In the genomic region with DNA sequence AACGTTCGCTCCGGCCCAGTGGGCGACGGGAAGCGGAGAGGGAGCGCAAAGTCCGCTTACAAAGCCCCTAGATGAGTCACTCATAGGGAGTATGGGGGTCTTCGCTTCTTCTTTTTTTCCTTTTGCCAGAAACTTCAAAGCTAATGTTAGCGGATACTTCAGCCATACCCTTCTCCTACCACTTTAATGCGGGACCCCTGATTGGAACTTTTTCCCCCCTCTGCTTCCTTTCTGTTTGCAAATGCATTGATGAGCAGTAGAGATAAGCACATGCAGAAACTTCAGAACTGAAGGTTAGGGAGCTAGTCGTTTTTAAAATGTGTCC, we compare ENCODE assay signal across 8 mouse cellular contexts. TPM values are rescaled to one million over a fixed set of nuclear protein-coding genes. Genes with fewer than 3 reads are reported as not detected.
DNase-seq lines count a peak whose midpoint lies in the region; ATAC-seq and TF ChIP-seq lines count a peak whose summit lies in the region.

No protein-coding gene starts in this region.

- peak overlapping the region; percentile 57; the same call in 1 of the 2 replicates for H3K27ac ChIP-seq in kidney, adult 2 months (ENCODE audit: insufficient read depth, low read depth, low read length)
- no peak overlapping the region for H3K27ac ChIP-seq in bone marrow macrophage, adult 2 months (ENCODE audit: insufficient read depth, low read depth, low read length)
- peak overlapping the region; percentile 99 for H3K27ac ChIP-seq in hindbrain, embryonic 13.5 days
- peak overlapping the region; percentile 99 for H3K27ac ChIP-seq in midbrain, embryonic 14.5 days (replicated peaks; ENCODE audit: low read depth, low read length)

- H3K27me3 ChIP-seq in kidney, adult 2 months (replicated peaks; ENCODE audit: control insufficient read depth, insufficient read depth, low read length) = no peaks in the 10 kb centered on the region
- no peaks in the 10 kb centered on the region for H3K27me3 ChIP-seq in hindbrain, embryonic 13.5 days
- no peaks in the 10 kb centered on the region for H3K27me3 ChIP-seq in midbrain, embryonic 14.5 days (ENCODE audit: control insufficient read depth, insufficient read depth, low read length)

- ATAC-seq in hindbrain, embryonic 13.5 days (ENCODE audit: low FRiP score) = no peak
- ATAC-seq in midbrain, embryonic 14.5 days (ENCODE audit: low FRiP score, low TSS enrichment) = no peak

- TF ChIP-seq POLR2A in kidney, adult 2 months (IDR thresholded peaks at IDR 0.05; ENCODE audit: low read depth, low read length) = no peak
- no peak for TF ChIP-seq POLR2A in bone marrow macrophage, adult 2 months (IDR thresholded peaks at IDR 0.05; ENCODE audit: borderline replicate concordance, low read depth, low read length)

- no peaks in the 10 kb centered on the region for H3K36me3 ChIP-seq in kidney, adult 2 months (ENCODE audit: control insufficient read depth, insufficient read depth, low read length)
- peaks cover 10% of the 10 kb centered on the region for H3K36me3 ChIP-seq in hindbrain, embryonic 13.5 days
- peaks cover 11% of the 10 kb centered on the region; the same call in 1 of the 2 replicates for H3K36me3 ChIP-seq in midbrain, embryonic 14.5 days (ENCODE audit: control insufficient read depth, insufficient read depth, low read length)

- H3K4me2 ChIP-seq in hindbrain, embryonic 13.5 days = peak overlapping the region; percentile 81
- peak overlapping the region; percentile 86 for H3K4me2 ChIP-seq in midbrain, embryonic 14.5 days (ENCODE audit: low read length)

- peak overlapping the region; percentile 99 for H3K9ac ChIP-seq in hindbrain, embryonic 13.5 days
- peak overlapping the region; percentile 89 for H3K9ac ChIP-seq in midbrain, embryonic 14.5 days (replicated peaks; ENCODE audit: low read length)

- DNase-seq in kidney, adult 2 months = no peak
- DNase-seq in kidney, adult 11 months = no peak
- no peak for DNase-seq in midbrain, embryonic 14.5 days
- DNase-seq in right cerebral cortex, postnatal 4 days = no peak
- DNase-seq in spleen, postnatal 14 days (ENCODE audit: low spot score in 2 of 2) = no peak
- DNase-seq in Muller cell, postnatal 12 days (ENCODE audit: inconsistent ontology term) = no peak

- no peak for TF ChIP-seq CTCF in kidney, adult 2 months (conservative IDR thresholded peaks at IDR 0.05; ENCODE audit: insufficient read depth, insufficient read length, low read depth, low read length)
- no peak for TF ChIP-seq CTCF in bone marrow macrophage, adult 2 months (IDR thresholded peaks at IDR 0.05; ENCODE audit: low read depth, low read length)

- H3K4me1 ChIP-seq in kidney, adult 2 months (ENCODE audit: control insufficient read depth, insufficient read depth, low read length) = peaks cover 14% of the 10 kb centered on the region
- H3K4me1 ChIP-seq in bone marrow macrophage, adult 2 months (ENCODE audit: control insufficient read depth, insufficient read depth, low read length) = peaks cover 31% of the 10 kb centered on the region
- peaks cover 57% of the 10 kb centered on the region for H3K4me1 ChIP-seq in hindbrain, embryonic 13.5 days (replicated peaks)
- H3K4me1 ChIP-seq in midbrain, embryonic 14.5 days (ENCODE audit: control insufficient read depth, insufficient read depth, low read length) = peaks cover 37% of the 10 kb centered on the region

- no peaks in the 10 kb centered on the region for H3K9me3 ChIP-seq in hindbrain, embryonic 13.5 days
- H3K9me3 ChIP-seq in midbrain, embryonic 14.5 days (ENCODE audit: control insufficient read depth, low read length) = no peaks in the 10 kb centered on the region

- WGBS in kidney, adult 2 months = under 1% methylated on average over 12 of the region's 12 CpGs
- WGBS in hindbrain, embryonic 13.5 days = under 1% methylated on average over 12 of the region's 12 CpGs
- WGBS in midbrain, embryonic 14.5 days = 1% methylated on average over 12 of the region's 12 CpGs

- H3K4me3 ChIP-seq in kidney, adult 2 months (ENCODE audit: insufficient read depth, low read depth, low read length) = peak overlapping the region; percentile 97
- peak overlapping the region; percentile 92 for H3K4me3 ChIP-seq in bone marrow macrophage, adult 2 months (ENCODE audit: insufficient read depth, low read length)
- H3K4me3 ChIP-seq in hindbrain, embryonic 13.5 days = peak overlapping the region; percentile 99
- peak overlapping the region; percentile 99 for H3K4me3 ChIP-seq in midbrain, embryonic 14.5 days (replicated peaks; ENCODE audit: low read depth, low read length)

RNA-seq across cellular contexts. Expression of a gene that starts 1.1 kb away (rescaled TPM):
- polyA plus RNA-seq in kidney, adult 2 months (2012; rRNA removed) = 17.9 and 21.4 TPM in 2 replicates
- 25.1 and 29.7 TPM in 2 replicates for polyA plus RNA-seq in bone marrow macrophage, adult 2 months (2012; ENCODE audit: insufficient read depth, insufficient read length, missing spikeins)
- 53.9 TPM in 2 replicates for polyA plus RNA-seq in hindbrain, embryonic 13.5 days (2015; fragmentation: Nextera tagmentation; extraction: Ambion mirVana)
- polyA plus RNA-seq in midbrain, embryonic 14.5 days (2014; fragmentation: Nextera tagmentation; extraction: Ambion mirVana) = 58.9 and 69.9 TPM in 2 replicates

RNA-seq across cellular contexts. Expression of a gene that starts 22.0 kb away (rescaled TPM):
- polyA plus RNA-seq in kidney, adult 2 months (2012; rRNA removed) = 56.6 and 59.8 TPM in 2 replicates
- polyA plus RNA-seq in bone marrow macrophage, adult 2 months (2012; ENCODE audit: insufficient read depth, insufficient read length, missing spikeins) = 142 and 144 TPM in 2 replicates
- 282 and 298 TPM in 2 replicates for polyA plus RNA-seq in hindbrain, embryonic 13.5 days (2015; fragmentation: Nextera tagmentation; extraction: Ambion mirVana)
- polyA plus RNA-seq in midbrain, embryonic 14.5 days (2014; fragmentation: Nextera tagmentation; extraction: Ambion mirVana) = 225 and 342 TPM in 2 replicates

RNA-seq across cellular contexts. Expression of a gene that starts 28.6 kb away (rescaled TPM):
- 16.5 and 18.5 TPM in 2 replicates for polyA plus RNA-seq in kidney, adult 2 months (2012; rRNA removed)
- 9.7 and 13.1 TPM in 2 replicates for polyA plus RNA-seq in bone marrow macrophage, adult 2 months (2012; ENCODE audit: insufficient read depth, insufficient read length, missing spikeins)
- 46.4 and 49.5 TPM in 2 replicates for polyA plus RNA-seq in hindbrain, embryonic 13.5 days (2015; fragmentation: Nextera tagmentation; extraction: Ambion mirVana)
- 29.6 and 31.1 TPM in 2 replicates for polyA plus RNA-seq in midbrain, embryonic 14.5 days (2014; fragmentation: Nextera tagmentation; extraction: Ambion mirVana)
